Mouse (Mus musculus) kidney, postnatal 10 days (tissue): ENCODE results near the gene Cnpy1.
A peak's percentile ranks its signal among the peaks of the same experiment; 100 is the strongest.

Experiments used
- DNase-seq: peaks from one replicate; pipeline ENCODE4 v3.0.0; 2021; ENCODE audit warnings: mixed read lengths

Gene Cnpy1

DNA sequence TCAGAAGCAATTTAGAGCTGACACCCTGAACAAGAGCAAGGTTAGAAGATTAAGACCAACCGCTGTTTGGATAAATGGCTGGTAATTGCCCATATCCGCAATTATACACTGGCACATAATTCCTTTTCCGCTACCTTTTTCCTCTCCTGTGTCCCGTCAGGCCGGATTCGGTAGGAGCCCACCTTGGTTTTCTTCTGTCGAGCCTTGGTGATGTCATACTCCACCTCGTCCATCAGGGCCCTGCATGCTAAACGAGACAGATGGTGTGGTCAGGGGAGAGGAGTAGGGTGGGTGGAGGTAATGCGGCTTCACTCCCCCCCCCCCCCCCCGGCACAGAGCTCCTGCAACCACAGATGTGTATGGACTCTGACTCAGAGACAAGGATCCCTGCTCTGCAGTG is at the start of gene Cnpy1:
Gene Cnpy1, minus strand, starts transcription at position 233 of the 400 bp plus-strand sequence.
- no peak for DNase-seq

DNA sequence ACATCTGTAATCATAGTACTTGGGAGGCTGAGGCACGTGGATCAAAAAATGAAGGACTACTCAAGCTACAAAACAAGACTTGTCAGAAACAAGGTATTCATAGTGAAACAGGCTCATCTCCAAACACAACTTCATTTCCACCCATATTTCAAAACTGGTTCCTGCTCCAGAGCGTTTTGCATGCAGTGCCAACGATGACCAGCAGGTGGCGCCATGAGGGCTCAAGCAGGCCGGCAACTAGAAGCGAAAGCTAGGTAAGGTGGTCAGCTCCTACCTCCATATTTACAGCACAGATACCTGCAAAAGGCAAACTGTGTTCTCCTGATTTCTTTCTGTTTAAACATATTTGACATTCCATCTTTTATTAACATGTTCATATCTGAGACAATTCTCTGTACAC is 48.4 kb upstream of the Cnpy1 start:
- peak; percentile 93 for DNase-seq

DNA sequence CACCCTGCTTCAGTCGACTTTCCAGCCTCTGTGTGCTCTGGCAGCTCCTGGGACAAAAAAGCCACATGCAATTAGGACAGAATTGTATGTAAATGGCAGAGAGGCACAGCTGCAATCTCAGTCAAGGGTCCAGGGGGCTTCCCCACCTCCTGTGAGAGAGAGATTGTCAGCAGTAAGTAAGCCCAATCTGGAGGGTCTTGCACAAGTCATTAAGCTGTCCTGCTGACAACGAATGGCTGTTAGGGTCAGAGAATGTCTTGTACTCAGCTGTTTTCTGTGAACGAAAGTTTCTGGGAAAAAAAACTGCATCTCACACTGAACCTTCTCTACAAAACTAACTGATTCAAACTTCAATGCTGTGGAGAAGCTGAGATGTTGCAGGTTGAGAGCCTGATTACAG is 46.7 kb upstream of the Cnpy1 start:
- DNase-seq: peak; percentile 78

DNA sequence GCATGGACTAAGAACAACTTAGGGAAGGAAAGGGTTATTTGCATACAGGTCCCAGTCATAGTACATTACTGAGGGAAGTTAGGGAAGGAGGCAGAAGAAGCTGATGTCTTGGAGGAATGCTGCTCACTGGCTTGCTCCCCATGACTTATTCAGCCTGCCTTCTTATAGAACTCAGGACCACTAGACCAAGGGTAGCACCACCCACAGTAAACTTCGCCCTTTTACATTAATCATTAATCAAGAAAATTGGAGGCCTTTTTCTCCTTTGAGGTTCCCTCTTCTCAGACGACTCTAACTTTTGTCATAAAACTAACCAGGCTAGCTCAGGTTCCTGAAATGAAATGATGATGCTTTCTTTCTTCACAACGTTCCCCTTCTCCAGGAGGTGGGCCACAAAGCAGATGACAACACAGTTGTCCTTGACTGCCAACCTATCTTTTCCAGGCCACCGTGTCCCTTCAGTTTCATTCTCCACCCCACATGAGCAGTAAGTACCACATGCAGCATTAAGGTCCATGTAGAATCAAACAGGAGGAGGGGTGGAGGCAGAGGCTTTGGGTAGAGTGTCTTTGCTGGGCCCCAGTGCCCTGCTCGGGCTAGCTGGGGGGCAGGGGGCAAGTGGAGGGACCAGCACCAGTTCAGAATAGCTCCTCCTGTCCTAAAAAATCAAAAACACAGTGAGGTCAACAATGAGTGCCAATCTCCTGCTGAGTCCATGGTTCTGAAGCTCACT is 45.7 kb upstream of the Cnpy1 start:
- DNase-seq: no peak

DNA sequence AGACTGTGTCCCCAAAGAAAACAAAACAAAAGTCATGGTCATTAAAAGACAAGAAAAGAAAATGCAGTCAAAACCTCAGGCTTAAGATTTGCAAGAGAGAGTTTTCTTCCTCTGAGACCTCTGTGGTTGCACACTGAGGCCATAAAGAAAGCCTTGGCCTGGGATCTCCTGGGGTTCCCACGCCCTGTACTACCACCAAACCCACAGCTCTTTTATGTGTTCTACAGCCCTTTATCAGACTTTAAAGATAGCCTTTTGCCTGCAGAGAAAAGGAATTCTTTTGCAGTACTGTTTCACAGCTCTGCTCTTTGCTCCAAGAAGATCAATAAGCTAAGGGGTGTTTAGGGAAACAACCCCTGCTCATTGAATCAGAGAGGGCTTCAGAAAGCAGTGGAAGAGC is 45.0 kb upstream of the Cnpy1 start:
- DNase-seq: no peak

DNA sequence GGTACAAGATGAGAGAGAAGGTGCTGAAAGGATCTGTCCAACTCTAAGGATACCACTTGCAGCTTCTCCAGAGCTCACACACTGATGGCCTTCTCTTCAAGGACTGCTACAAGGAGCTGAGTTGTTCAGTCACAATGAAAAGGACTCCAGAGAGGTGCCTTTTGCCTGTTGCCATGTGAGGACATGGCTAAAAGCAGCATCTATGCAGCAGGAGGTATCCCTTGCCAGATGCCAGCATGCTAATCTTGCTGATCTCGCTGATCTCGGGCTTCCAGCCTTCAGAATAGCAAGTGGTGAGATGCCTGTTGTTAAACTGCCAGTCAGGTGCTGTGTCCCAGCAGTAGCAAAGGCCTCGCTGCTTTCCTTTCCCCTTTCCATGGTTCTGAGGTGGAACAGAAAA is 43.5 kb upstream of the Cnpy1 start:
- DNase-seq: no peak

- no peak for DNase-seq
Measured at GRCm38 (mm10) chr5:28277279-28277678, 31.7 kb upstream of the Cnpy1 start.

DNA sequence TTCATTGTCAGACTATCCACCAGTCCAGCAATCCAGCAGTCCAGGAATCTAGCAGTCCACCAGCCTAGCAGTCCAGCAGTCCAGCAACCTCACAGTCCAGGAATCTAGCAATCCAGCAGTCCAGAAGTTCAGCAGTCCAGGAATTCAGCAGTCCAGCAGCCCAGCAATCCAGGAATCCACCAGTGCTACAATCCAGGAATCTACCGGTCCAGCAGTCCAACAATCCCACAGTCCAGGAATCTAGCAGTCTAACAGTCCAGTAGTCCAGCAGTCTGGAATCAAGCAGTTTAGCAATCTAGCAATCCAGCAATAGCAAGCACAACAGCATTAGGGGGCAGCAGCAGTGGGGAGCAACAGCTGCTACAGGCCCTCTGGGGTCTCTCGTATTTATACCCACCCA is 27.2 kb upstream of the Cnpy1 start:
- peak; percentile 11 for DNase-seq

- no peak for DNase-seq
Measured at GRCm38 (mm10) chr5:28269469-28269991, 23.9 kb upstream of the Cnpy1 start.

DNA sequence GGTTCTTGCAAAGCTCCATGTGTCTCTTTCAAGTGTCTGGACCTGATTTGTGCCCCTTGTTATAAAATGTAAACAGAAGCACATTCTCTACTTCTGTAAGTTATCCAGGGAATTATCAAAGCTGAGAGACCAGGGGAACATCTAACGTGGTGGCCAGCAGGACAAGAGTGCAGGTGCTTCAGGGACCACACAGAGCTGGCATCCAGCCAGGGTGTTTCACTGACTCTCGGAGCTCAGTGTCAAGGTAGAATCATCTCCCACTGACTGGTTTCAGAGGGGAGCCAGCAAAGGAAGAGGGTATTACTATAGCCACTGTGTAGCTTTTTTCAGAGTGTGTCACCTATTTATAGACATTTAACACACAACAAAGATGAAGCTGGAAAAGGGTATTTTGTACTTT is 22.0 kb upstream of the Cnpy1 start:
- DNase-seq: peak; percentile 12

DNA sequence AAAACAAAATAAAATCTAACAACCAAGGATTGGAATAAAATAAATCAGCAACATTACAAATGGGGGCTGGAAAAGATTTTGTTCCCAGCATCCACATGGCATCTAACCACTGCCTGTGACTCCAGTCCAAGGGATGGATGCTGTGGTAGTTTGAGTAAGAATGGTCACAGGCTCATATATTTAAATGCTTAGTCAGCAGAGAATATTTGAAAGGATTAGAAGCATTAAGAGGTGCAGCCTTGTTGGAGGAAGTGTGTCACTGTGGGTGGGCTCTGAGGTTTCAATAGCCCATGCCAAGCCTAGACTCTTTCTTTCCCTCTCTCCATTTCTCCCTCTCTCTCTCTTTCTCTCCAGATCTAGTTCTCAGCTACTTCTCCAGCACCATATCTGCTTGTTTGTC is 20.0 kb upstream of the Cnpy1 start:
- DNase-seq: no peak

DNA sequence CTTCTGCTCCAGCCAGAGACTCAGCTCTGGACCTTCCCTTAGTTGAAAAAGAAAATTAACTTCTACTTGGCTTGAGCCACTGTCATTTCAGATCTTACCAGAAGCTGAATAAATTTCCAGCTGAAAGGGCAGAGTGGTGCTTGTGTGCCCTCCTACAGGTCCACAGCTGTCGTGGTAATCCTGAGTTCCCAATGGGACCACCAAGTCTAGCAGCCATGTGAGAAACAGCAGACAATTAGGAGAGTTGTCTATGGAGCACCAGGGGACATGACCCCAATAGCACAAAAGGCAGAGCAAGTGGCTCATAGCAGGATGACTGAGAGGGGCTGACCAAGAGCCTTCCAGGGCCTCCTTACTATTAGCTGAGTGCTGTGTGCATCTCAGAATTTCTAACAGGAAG is 18.2 kb upstream of the Cnpy1 start:
- DNase-seq: no peak

- DNase-seq: no peak
Measured at GRCm38 (mm10) chr5:28262070-28262469, 16.5 kb upstream of the Cnpy1 start.

DNA sequence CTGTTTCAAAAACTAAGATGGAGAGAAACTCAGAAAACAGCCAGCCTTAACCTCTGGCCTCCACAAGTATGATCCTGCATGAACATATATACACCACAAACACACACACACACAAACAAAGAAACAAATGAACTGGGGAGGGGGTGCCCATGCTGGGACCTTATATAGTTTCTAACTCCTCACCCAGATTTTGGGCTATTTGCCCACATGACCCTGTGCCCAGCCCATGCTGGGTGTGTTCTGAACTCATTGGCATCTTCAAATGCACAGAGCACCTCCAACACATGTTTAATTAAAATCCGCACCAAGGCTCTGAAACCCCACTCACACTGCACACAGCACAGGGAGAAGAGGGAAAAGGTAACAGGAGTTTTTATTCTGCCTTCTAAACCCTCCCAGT is 14.3 kb upstream of the Cnpy1 start:
- no peak for DNase-seq

DNA sequence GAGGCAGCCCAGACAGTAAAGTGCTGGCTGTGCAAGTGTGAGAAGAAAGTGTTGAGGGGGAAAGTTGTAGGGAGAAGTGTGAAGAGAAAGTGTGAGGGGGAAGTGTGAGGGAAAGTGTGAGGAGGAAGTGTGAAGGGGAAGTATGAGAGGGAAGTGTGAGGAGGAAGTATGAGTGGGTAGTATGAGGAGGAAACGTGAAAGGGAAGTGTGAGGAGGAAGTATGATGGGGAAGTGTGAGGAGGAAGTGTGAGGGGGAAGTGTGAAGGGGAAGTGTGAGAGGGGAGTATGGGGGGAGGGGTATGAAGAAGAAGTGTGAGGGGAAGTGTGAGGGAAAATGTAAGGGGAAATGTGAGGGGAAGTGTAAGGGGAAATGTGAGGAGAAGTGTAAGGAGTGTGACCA is 13.8 kb upstream of the Cnpy1 start:
- no peak for DNase-seq

- no peak for DNase-seq
Measured at GRCm38 (mm10) chr5:28257816-28258215, 12.2 kb upstream of the Cnpy1 start.

GRCm38 (mm10) chr5:28252999-28253398 is 7.4 kb upstream of the Cnpy1 start:
- no peak for DNase-seq

GRCm38 (mm10) chr5:28252260-28252659 is 6.7 kb upstream of the Cnpy1 start:
- no peak for DNase-seq

GRCm38 (mm10) chr5:28251211-28251764 is 5.7 kb upstream of the Cnpy1 start:
- no peak for DNase-seq

DNA sequence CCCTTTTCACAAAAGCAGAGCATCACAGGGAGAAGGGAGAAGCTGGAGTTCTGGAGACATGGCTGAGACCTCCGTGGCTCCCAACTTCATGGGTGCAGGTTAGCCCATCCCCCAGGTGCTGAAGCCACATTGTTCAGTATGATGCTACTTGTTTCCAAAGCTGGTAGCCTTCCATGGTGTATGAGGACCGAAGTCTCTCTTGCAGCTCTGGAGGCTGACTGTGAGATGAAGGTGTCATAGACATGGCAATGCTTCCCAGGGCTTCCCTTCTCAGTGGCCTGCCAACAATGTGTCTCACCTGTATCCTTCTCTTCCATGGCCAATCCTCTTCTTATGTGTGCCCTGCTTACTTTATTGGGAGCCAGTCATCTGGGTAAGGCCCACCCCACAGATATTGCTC is 4.9 kb upstream of the Cnpy1 start:
- no peak for DNase-seq

DNA sequence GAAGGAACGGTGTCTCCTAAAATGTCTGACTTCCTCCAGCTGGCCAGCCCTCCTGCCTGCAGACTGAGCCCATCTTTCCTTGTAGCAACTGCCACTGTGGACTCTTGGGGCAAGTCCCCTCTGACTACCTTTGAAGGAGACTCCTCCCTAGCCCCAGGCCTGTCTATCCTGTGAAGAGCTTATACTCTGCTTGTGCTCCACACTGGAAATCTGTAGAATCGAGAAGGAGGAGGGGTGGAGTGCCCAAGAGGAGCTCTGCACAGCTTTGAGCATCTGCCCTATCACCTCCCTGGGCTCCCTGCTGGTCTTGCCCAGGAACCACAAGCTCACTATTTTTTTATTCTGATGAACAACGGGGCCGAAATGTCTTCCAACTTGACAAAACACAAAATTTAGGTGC is 485 bp downstream of the Cnpy1 start:
- DNase-seq: no peak

DNA sequence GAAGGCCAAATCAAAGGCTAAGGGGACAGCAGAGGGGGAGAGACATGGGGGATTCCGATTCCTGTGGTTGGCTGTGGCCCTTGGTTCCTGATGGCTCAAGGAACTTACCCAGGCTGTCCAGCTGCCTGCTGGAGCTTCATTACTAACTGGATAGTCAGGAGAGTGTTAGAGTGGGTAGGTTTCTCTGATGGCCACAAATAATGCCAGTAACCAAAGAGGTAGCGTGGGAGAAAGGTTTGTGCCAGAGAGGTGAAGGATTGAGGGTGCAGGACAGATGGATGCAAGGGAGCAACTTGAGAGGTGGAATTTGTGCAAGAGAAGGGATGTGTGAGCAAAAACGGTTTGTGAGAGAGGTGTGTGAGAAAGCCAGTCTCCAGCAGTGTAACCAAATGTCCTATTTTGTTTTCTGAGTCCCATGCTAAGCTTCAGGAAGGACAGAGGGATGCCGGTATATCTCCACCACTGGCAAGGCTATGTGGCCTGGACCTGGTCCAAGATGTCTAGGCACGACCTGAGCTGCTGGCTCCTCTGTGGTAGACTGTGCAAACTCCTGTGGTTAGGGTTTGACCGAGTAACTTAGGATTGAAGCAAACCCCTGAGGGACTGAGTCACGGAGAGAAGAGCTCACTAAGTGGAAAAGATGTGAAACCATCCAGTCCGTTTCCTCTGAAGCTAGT is 2.0 kb downstream of the Cnpy1 start:
- DNase-seq: no peak

DNA sequence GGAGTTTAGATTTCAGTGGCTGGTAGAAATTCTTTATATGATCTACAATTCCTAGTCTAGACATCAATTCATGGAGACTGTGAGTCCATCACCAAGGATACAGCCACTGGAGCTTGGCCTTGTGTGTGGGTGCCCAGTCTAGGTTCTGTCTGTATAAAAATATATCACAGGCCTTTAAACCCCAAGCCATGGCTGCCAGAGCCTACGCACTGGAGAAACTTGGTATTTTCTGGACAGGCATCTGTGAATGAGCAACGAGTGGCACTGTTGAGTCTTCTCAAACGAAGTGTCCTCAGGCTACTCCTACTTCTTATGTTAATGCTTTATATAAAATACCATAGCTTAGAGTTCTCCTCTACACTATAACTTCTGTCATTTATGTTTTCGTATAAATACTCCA is 4.2 kb downstream of the Cnpy1 start:
- DNase-seq: no peak

DNA sequence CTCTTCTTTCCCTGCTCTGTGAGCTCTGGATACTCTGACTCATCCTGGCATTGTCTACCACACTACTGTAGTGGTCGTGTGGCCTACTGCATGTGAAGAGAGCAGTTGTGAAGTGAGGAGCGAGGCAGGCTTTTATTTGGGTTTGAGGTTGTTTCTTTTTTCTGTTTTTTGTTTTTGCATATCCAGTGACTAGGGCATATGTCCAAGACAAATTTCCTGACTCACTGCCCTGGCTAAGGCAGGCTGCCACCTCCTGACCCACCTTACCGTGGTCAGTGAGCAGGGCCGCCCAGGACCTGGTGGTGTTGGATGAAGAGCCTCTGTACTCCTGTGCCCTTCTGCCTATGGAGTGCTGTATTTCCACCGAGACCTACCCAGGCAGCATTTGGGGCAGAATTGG is 5.8 kb downstream of the Cnpy1 start:
- no peak for DNase-seq
